Mouse (Mus musculus): Measurements from ENCODE around the gene Nos3. TPM values are rescaled to one million over a fixed set of nuclear protein-coding genes. Genes with fewer than 3 reads are reported as not detected.
A peak's percentile ranks its signal among the peaks of the same experiment; 100 is the strongest.

Gene Nos3
- polyA plus RNA-seq, 1 experiment from 2014 or later, result 9.0 TPM

DNA sequence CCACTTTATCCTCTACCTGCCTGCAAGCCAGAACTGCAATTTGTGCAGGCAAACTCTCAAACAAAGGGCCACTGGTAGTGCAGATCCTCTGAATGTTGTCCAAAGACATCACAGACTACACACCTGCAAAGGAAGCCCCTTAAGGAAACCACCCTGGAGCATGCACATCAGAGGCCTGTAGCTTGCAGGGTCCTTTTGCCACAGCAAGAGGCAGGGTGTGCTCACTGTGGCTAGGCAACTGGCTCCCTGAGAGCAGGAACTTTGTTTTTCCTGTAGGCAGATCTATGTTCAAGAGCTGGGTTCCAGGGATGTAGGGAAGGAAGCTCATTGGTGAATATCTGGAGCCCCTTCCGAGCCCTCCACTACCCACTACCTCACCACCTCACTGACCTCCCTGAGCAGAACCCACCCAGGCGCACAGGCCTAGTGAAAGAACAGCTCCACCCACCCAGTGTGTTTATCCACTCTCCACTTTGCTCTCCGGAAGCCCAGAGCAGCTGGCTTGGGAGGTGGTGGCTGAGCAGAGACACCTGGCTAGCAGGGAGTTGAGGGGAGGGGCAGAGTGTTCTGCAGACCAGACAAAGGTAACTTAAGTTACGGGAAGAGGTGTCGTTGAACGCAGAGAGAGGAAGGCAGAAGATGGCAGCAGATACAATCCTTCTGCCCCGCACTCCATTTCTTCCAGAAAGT is 17.3 kb upstream of the Nos3 start:
- H3K27me3 ChIP-seq, result peaks cover 26% of the 10 kb centered on the region
- H3K4me1 ChIP-seq, result peaks cover 79% of the 10 kb centered on the region
- H3K27ac ChIP-seq, result 0 out of 2 replicates have a peak overlapping the region, but pooled peaks have one; percentile 17
- no peak for ATAC-seq (ENCODE audit: low FRiP score)
- H3K9ac ChIP-seq, result peak overlapping the region; percentile 27; the same call in 1 of the 2 replicates
- WGBS, result 54% methylated on average over 7 of the region's 7 CpGs
- peak overlapping the region; percentile 98 for H3K4me2 ChIP-seq (replicated peaks)
- no peaks in the 10 kb centered on the region for H3K36me3 ChIP-seq
- no peaks in the 10 kb centered on the region for H3K9me3 ChIP-seq (replicated peaks)
- H3K4me3 ChIP-seq, result peak overlapping the region; percentile 48; the same call in 1 of the 2 replicates

DNA sequence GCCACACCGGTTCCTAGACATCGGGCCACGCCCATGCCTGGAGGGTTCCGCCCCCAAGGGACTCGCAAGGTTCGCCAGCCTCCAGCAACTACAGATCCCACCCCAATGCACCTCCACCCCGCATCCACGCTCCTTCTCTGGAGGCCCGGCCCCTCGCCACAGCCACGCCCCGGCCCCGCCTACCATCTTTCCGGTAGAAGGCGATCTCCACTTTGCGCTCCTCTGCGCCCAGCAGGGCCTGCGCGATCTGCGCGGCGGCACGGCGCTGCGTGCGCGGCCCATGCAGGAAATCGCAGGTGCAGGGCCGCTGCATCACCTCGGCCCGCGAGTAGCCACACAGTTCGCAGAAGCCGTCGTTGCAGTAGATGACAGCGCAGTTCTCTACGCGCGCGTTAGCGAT is 16.5 kb upstream of the Nos3 start:
- Histone ChIP-seq H3K9ac (peak overlapping the region; percentile 76), H3K4me1 (peaks cover 79% of the 10 kb centered on the region), H3K4me3 (peak overlapping the region; percentile 48), H3K36me3 (no peaks in the 10 kb centered on the region), H3K27me3 (peaks cover 26% of the 10 kb centered on the region), H3K9me3 (replicated peaks) (no peaks in the 10 kb centered on the region), H3K4me2 (replicated peaks) (peak overlapping the region; percentile 98), H3K27ac (peak overlapping the region; percentile 60)
- under 1% methylated on average over 40 of the region's 41 CpGs for WGBS
- no peak for ATAC-seq (ENCODE audit: low FRiP score)

DNA sequence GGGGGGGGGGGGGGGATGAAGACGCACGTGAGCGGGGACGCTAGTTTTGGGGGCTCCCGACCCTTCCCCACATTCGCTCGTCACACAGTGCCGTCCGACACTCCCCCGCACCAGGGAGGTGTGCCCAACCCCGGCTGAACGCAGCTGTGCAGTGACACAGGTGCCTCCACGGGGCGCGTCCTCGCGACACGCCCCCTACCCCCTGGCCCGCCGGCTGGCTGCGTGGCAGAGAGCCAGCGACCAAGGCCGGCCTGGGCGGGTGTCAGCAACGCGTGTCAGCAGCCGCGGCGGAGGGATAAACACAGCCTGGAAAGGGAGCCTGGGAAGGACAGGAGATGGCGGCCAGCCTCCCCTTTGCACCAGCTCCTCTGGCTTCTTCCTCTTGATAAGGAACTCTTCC is 16.1 kb upstream of the Nos3 start:
- Histone ChIP-seq H3K4me2 (replicated peaks) (peak overlapping the region; percentile 98), H3K9me3 (replicated peaks) (no peaks in the 10 kb centered on the region), H3K36me3 (no peaks in the 10 kb centered on the region), H3K27me3 (peaks cover 26% of the 10 kb centered on the region), H3K4me3 (peak overlapping the region; percentile 48), H3K4me1 (peaks cover 79% of the 10 kb centered on the region), H3K9ac (peak overlapping the region; percentile 76), H3K27ac (peak overlapping the region; percentile 60)
- WGBS, result 1% methylated on average over 27 of the region's 30 CpGs
- ATAC-seq (ENCODE audit: low FRiP score), result no peak

- Histone ChIP-seq H3K4me2 (replicated peaks) (peak overlapping the region; percentile 98), H3K36me3 (no peaks in the 10 kb centered on the region), H3K27me3 (peaks cover 28% of the 10 kb centered on the region), H3K4me3 (peak overlapping the region; percentile 53), H3K27ac (peak overlapping the region; percentile 12; the same call in 1 of the 2 replicates), H3K9me3 (replicated peaks) (no peaks in the 10 kb centered on the region), H3K9ac (peak overlapping the region; percentile 79), H3K4me1 (peaks cover 72% of the 10 kb centered on the region)
- 50% methylated on average over 3 of the region's 3 CpGs for WGBS
- ATAC-seq (ENCODE audit: low FRiP score), result no peak
Observed at GRCm38 (mm10) chr5:24350073-24350472, 14.5 kb upstream of the Nos3 start.

GRCm38 (mm10) chr5:24350531-24351250 is 13.9 kb upstream of the Nos3 start:
- H3K9me3 ChIP-seq (replicated peaks), result no peaks in the 10 kb centered on the region
- no peak; the same call in 1 of the 2 replicates for ATAC-seq (ENCODE audit: low FRiP score)

GRCm38 (mm10) chr5:24351278-24351677 is 13.3 kb upstream of the Nos3 start, which contains the start of gene Kcnh2:
Gene Kcnh2 (minus strand): TSS chr5:24351604.
- under 1% methylated on average over 51 of the region's 53 CpGs for WGBS
- Histone ChIP-seq H3K9ac (peak within 1 kb of the TSS; percentile 79), H3K27me3 (peaks cover 28% of the 10 kb centered on the region), H3K36me3 (no peaks in the 10 kb centered on the region), H3K9me3 (replicated peaks) (no peaks in the 10 kb centered on the region), H3K4me3 (peak within 1 kb of the TSS; percentile 53), H3K27ac (peak within 1 kb of the TSS; percentile 98), H3K4me1 (peaks cover 66% of the 10 kb centered on the region), H3K4me2 (replicated peaks) (peak within 1 kb of the TSS; percentile 98)
- peak; percentile 46 for ATAC-seq (ENCODE audit: low FRiP score)

More at GRCm38 (mm10) chr5:24350531-24351250, 13.9 kb upstream of the Nos3 start:
- H3K36me3 ChIP-seq, result no peaks in the 10 kb centered on the region
- peak overlapping the region; percentile 79 for H3K9ac ChIP-seq
- peak overlapping the region; percentile 98 for H3K4me2 ChIP-seq (replicated peaks)
- peak overlapping the region; percentile 53 for H3K4me3 ChIP-seq
- peaks cover 66% of the 10 kb centered on the region for H3K4me1 ChIP-seq
- WGBS, result 36% methylated on average over 13 of the region's 15 CpGs
- peaks cover 28% of the 10 kb centered on the region for H3K27me3 ChIP-seq
- peak overlapping the region; percentile 98 for H3K27ac ChIP-seq

GRCm38 (mm10) chr5:24351701-24352171 is 12.9 kb upstream of the Nos3 start:
- ATAC-seq (ENCODE audit: low FRiP score), result peak; percentile 82
- peak overlapping the region; percentile 79 for H3K9ac ChIP-seq
- H3K9me3 ChIP-seq (replicated peaks), result no peaks in the 10 kb centered on the region
- H3K4me3 ChIP-seq, result peak overlapping the region; percentile 53
- WGBS, result under 1% methylated on average over 35 of the region's 41 CpGs
- no peaks in the 10 kb centered on the region for H3K36me3 ChIP-seq
- peaks cover 66% of the 10 kb centered on the region for H3K4me1 ChIP-seq
- H3K4me2 ChIP-seq (replicated peaks), result peak overlapping the region; percentile 98
- peaks cover 28% of the 10 kb centered on the region for H3K27me3 ChIP-seq
- peak overlapping the region; percentile 98 for H3K27ac ChIP-seq

DNA sequence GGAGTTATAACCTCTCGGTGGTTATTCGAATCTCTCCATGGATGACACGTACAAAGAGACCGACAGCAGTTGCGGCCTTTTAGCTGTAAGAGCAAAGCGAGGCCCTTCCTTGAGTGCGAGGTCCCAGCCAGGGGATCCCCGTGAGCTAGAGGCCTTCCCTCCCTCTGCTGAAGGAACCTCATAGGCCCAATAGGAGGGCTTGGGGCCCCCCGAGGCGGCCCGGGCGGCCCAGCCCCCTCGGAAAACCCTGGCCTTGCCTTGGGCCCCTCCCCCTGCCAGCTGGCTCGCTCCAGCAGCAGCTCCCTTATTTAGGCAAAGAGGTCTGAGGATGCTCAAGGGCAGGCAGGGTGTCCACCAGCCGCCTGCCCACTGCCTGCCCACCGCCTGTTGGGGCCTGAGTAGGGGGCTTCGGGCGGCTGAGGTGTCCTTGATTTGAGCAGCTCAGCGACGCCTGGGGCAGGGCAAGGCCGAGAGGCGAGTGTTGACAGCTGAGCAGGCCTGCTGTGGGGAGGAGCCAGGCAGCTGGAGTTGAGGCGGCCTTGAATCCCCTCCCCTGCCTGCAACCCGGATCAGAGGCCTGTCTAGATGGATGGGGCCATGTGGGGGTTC is 12.3 kb upstream of the Nos3 start:
- under 1% methylated on average over 22 of the region's 24 CpGs for WGBS
- peaks cover 64% of the 10 kb centered on the region for H3K4me1 ChIP-seq
- H3K9me3 ChIP-seq (replicated peaks), result no peaks in the 10 kb centered on the region
- ATAC-seq (ENCODE audit: low FRiP score), result peak; percentile 51
- peak overlapping the region; percentile 98 for H3K4me2 ChIP-seq (replicated peaks)
- H3K36me3 ChIP-seq, result no peaks in the 10 kb centered on the region
- peaks cover 24% of the 10 kb centered on the region for H3K27me3 ChIP-seq
- H3K9ac ChIP-seq, result peak overlapping the region; percentile 60
- H3K27ac ChIP-seq, result peak overlapping the region; percentile 98
- H3K4me3 ChIP-seq, result peak overlapping the region; percentile 53

DNA sequence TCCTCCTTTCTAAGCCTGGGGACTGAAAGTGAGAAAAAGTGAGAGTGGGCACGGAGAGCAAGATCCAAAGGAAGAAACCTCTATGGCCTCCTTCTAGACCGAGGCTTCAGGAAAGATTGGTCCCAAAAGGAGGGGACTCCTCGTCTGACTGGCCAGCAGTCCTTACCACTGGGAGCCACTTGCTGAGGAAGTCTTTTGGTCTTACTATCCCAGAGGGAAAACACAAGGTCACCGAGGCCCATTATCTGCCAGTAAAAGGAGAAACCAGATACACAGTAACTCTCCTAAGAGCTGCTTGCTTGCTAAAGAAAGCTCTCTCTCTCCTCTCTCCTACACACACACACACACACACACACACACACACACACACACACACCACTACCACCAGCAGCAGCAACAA is 11.3 kb upstream of the Nos3 start:
- Histone ChIP-seq H3K9me3 (replicated peaks) (no peaks in the 10 kb centered on the region), H3K27ac (peak overlapping the region; percentile 98), H3K9ac (0 out of 2 replicates have a peak overlapping the region, but pooled peaks have one; percentile 60), H3K36me3 (no peaks in the 10 kb centered on the region), H3K4me2 (replicated peaks) (0 out of 2 replicates have a peak overlapping the region, but pooled peaks have one; percentile 98), H3K4me3 (no peak overlapping the region), H3K4me1 (peaks cover 54% of the 10 kb centered on the region), H3K27me3 (peaks cover 21% of the 10 kb centered on the region)
- no peak for ATAC-seq (ENCODE audit: low FRiP score)
- 30% methylated on average over 4 of the region's 4 CpGs for WGBS

- 44% methylated on average over 4 of the region's 4 CpGs for WGBS
- no peak overlapping the region for H3K4me3 ChIP-seq
- no peak for ATAC-seq (ENCODE audit: low FRiP score)
- H3K4me2 ChIP-seq (replicated peaks), result no peak overlapping the region
- no peak overlapping the region for H3K27ac ChIP-seq
- peaks cover 26% of the 10 kb centered on the region for H3K4me1 ChIP-seq
- H3K9me3 ChIP-seq (replicated peaks), result no peaks in the 10 kb centered on the region
- no peaks in the 10 kb centered on the region for H3K36me3 ChIP-seq
- no peak overlapping the region for H3K9ac ChIP-seq
- H3K27me3 ChIP-seq, result 0 out of 2 replicates have a peak, but pooled peaks cover 3% of the 10 kb centered on the region
Observed at GRCm38 (mm10) chr5:24356764-24357163, 7.8 kb upstream of the Nos3 start.

GRCm38 (mm10) chr5:24357461-24357860 is 7.1 kb upstream of the Nos3 start:
- WGBS, result 16% methylated on average over 7 of the region's 7 CpGs
- H3K4me3 ChIP-seq, result no peak overlapping the region
- ATAC-seq (ENCODE audit: low FRiP score), result no peak
- H3K9me3 ChIP-seq (replicated peaks), result no peaks in the 10 kb centered on the region
- H3K4me1 ChIP-seq, result peaks cover 19% of the 10 kb centered on the region
- no peak overlapping the region for H3K4me2 ChIP-seq (replicated peaks)
- no peaks in the 10 kb centered on the region for H3K36me3 ChIP-seq
- H3K9ac ChIP-seq, result no peak overlapping the region
- H3K27me3 ChIP-seq, result 0 out of 2 replicates have a peak, but pooled peaks cover 3% of the 10 kb centered on the region
- H3K27ac ChIP-seq, result no peak overlapping the region

All from hindbrain, embryonic 12.5 days (tissue).